Mouse (Mus musculus) heart, adult 2 months (tissue): ENCODE measurements around the gene Dusp27. TPM values are rescaled to one million over a fixed set of nuclear protein-coding genes. Genes with fewer than 3 reads are reported as not detected.

Source experiments
- DNase-seq, 2 experiments: peaks; one replicate each; pipeline ENCODE4 v3.0.0; 2021
- H3K27ac ChIP-seq: fragments of 200-600 bp; 2 replicates; pipeline ENCODE4 v1.8.1; 2022
- H3K27me3 ChIP-seq: fragments of 200-500 bp; 2 replicates; pipeline ENCODE4 v1.6.1; 2012; ENCODE audit warnings: mild to moderate bottlenecking, low read length, inconsistent platforms, mixed read lengths; ENCODE audit not compliant: control insufficient read depth, insufficient read depth
- H3K36me3 ChIP-seq: fragments of 200-500 bp; 2 replicates; pipeline ENCODE4 v1.6.1; 2012; ENCODE audit warnings: low read length, inconsistent platforms; ENCODE audit not compliant: control insufficient read depth, insufficient read depth
- H3K4me1 ChIP-seq: fragments of 200-500 bp; 2 replicates; pipeline ENCODE4 v1.6.1; 2011; ENCODE audit warnings: low read length; ENCODE audit not compliant: control insufficient read depth, insufficient read depth
- H3K4me3 ChIP-seq: fragments of 200-600 bp; 2 replicates; pipeline ENCODE4 v1.8.1; 2022
- H3K79me2 ChIP-seq: fragments of 200-500 bp; replicated peaks from 2 replicates; pipeline ENCODE4 v1.6.1; 2012; ENCODE audit warnings: mild to moderate bottlenecking, inconsistent platforms, low read length, moderate library complexity, mixed read lengths; ENCODE audit not compliant: control insufficient read depth, insufficient read depth
- H3K9ac ChIP-seq: fragments of 200-500 bp; 2 replicates; pipeline ENCODE4 v1.6.1; 2012; ENCODE audit warnings: low read depth, mild to moderate bottlenecking, control low read depth, inconsistent platforms, low read length, mixed read lengths
- CTCF ChIP-seq: fragments of 200-600 bp; IDR thresholded peaks from 2 replicates; pipeline ENCODE4 v1.8.1; 2022; ENCODE audit warnings: antibody characterized with exemption, mild to moderate bottlenecking, moderate library complexity
- EP300 ChIP-seq: fragments of 200-500 bp; IDR thresholded peaks from 2 replicates; pipeline ENCODE4 v1.6.1; 2011; ENCODE audit warnings: low read depth, low read length, control low read depth; ENCODE audit not compliant: insufficient read depth
- POLR2A ChIP-seq: fragments of 200-500 bp; IDR thresholded peaks from 2 replicates; pipeline ENCODE4 v1.6.1; 2011; ENCODE audit warnings: mild to moderate bottlenecking, low read depth, low read length, control low read depth; ENCODE audit not compliant: insufficient read depth
- WGBS: fragments of 180-500 bp; shearing (Covaris S2); methylation state at CpG from one replicate; pipeline ENCODE4 v1.1.7; 2018; 5-methylcytosine and 5-hydroxymethylcytosine counted together
- intact Hi-C: fragments of 180-260 bp; cut with DNase I; formaldehyde crosslinking; loops from one replicate; pipeline ENCODE4 v1.15.1; 2025
- polyA plus RNA-seq: library from polyadenylated mRNA; depleted of rRNA; stranded (reverse); fragments of >200 nt; gene quantifications from 2 replicates; pipeline ENCODE4 v1.2.3, GENCODE M21; 2012
- total RNA-seq, 2 experiments: library from RNA; stranded (reverse); gene quantifications; 2 replicates each; pipeline ENCODE4 v1.2.3; 2021

The Dusp27 gene
- total and polyA plus RNA-seq, 3 experiments, result 9.4 to 42.1 (median 37.3) TPM

GRCm38 (mm10) chr1:166167405-166167804 is 39.7 kb upstream of the Dusp27 start:
- Histone ChIP-seq H3K27me3 (no peaks in the 10 kb centered on the region), H3K36me3 (no peaks in the 10 kb centered on the region), H3K4me1 (no peaks in the 10 kb centered on the region), H3K79me2 (no peaks in the 10 kb centered on the region), H3K9ac (no peak overlapping the region), H3K27ac (no peak overlapping the region), H3K4me3 (no peak overlapping the region)
- 66% methylated on average over 4 of the region's 4 CpGs for WGBS
- intact Hi-C loops, result no loop called here
- no peak for DNase-seq
- TF ChIP-seq CTCF (no peak), POLR2A (no peak), EP300 (no peak)

- intact Hi-C loops, result no loop called here
- no peak overlapping the region for H3K27ac ChIP-seq
- DNase-seq, result no peak
- 91% methylated on average over 9 of the region's 9 CpGs for WGBS
- H3K36me3 ChIP-seq, result no peaks in the 10 kb centered on the region
- no peaks in the 10 kb centered on the region for H3K79me2 ChIP-seq
- no peak overlapping the region for H3K9ac ChIP-seq
- no peak overlapping the region for H3K4me3 ChIP-seq
- H3K27me3 ChIP-seq, result no peaks in the 10 kb centered on the region
- TF ChIP-seq CTCF, result no peak
- TF ChIP-seq EP300, result no peak
- no peak for TF ChIP-seq POLR2A
- no peaks in the 10 kb centered on the region for H3K4me1 ChIP-seq
Measured at GRCm38 (mm10) chr1:166165159-166165558, 37.4 kb upstream of the Dusp27 start.

DNA sequence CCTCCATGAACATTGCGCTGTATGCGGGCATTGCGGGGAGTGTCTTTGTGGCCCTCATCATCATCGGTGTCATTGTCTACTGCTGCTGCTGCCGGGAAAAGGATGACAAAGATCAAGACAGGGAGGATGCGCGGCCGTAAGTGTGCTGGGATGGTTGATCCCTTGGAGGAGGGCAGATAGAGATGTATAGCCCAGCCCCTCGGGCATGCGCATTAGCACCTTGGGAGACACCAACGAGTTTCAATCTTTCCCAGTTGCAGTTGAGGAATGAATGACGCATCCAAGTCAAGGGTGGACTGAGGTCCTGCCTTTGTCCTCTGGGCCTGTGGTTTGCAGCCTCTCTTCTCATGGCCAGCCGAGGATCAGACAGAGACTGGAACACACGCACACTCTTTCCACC is 36.9 kb upstream of the Dusp27 start:
- 88% methylated on average over 14 of the region's 14 CpGs for WGBS
- Histone ChIP-seq H3K4me1 (no peaks in the 10 kb centered on the region), H3K9ac (no peak overlapping the region), H3K79me2 (no peaks in the 10 kb centered on the region), H3K27ac (no peak overlapping the region), H3K36me3 (no peaks in the 10 kb centered on the region), H3K4me3 (no peak overlapping the region), H3K27me3 (no peaks in the 10 kb centered on the region)
- DNase-seq, result no peak
- TF ChIP-seq EP300 (no peak), CTCF (no peak), POLR2A (no peak)
- intact Hi-C loops, result loop anchor here (5.0 kb wide), 1 partner anchor 198 kb away; no protein-coding TSS in a partner anchor

GRCm38 (mm10) chr1:166160569-166161445 is 33.1 kb upstream of the Dusp27 start:
- intact Hi-C loops, result loop anchor here (1.0 to 5.0 kb wide), 3 partner anchors 94 to 201 kb away; partner anchors contain the start of gene Ildr2
- H3K9ac ChIP-seq, result no peak overlapping the region
- 17% methylated on average over 24 of the region's 24 CpGs for WGBS
- no peak overlapping the region for H3K27ac ChIP-seq
- H3K4me1 ChIP-seq, result no peaks in the 10 kb centered on the region
- H3K79me2 ChIP-seq, result no peaks in the 10 kb centered on the region
- TF ChIP-seq CTCF (peak; percentile 95), POLR2A (no peak), EP300 (peak; percentile 84; the same call in 1 of the 2 replicates)
- no peaks in the 10 kb centered on the region; the same call in 1 of the 2 replicates for H3K27me3 ChIP-seq
- H3K36me3 ChIP-seq, result no peaks in the 10 kb centered on the region
- H3K4me3 ChIP-seq, result no peak overlapping the region
- peak; percentile 49 to 78 for DNase-seq

DNA sequence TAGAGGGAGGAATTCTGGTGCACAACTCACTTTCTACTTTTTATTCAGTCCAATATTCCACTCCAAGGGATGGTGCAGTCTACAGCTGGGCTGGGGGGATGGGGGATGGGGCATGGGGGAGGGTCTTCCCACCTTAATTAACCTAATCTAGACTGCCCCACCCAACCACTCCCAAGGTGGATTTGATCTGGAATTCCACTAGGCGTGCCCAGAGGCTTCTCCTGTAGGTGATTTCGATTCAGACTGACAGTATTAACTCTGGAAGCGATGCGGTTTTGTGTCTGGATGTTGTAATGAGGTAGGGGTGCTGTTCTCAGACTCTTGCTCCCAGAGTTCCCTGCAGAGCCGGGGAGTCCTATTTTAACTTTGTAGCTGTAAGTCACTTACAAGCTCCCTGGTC is 32.4 kb upstream of the Dusp27 start:
- Histone ChIP-seq H3K79me2 (no peaks in the 10 kb centered on the region), H3K4me3 (no peak overlapping the region), H3K27ac (no peak overlapping the region), H3K4me1 (no peaks in the 10 kb centered on the region), H3K36me3 (no peaks in the 10 kb centered on the region), H3K9ac (no peak overlapping the region), H3K27me3 (no peaks in the 10 kb centered on the region; the same call in 1 of the 2 replicates)
- no peak for TF ChIP-seq EP300
- TF ChIP-seq POLR2A, result no peak
- TF ChIP-seq CTCF, result no peak
- 42% methylated on average over 5 of the region's 5 CpGs for WGBS
- no peak for DNase-seq
- intact Hi-C loops, result loop anchor here (1.0 to 5.0 kb wide), 3 partner anchors 95 to 202 kb away; partner anchors contain the start of gene Ildr2

- Histone ChIP-seq H3K27ac (no peak overlapping the region), H3K4me3 (no peak overlapping the region), H3K36me3 (no peaks in the 10 kb centered on the region), H3K4me1 (no peaks in the 10 kb centered on the region), H3K27me3 (no peaks in the 10 kb centered on the region; the same call in 1 of the 2 replicates), H3K9ac (no peak overlapping the region), H3K79me2 (no peaks in the 10 kb centered on the region)
- DNase-seq, result no peak
- TF ChIP-seq CTCF (no peak), POLR2A (no peak), EP300 (no peak)
- intact Hi-C loops, result loop anchor here (10.0 kb wide), 1 partner anchor 504 kb away; no protein-coding TSS in a partner anchor
- WGBS, result 52% methylated on average over 9 of the region's 9 CpGs
Measured at GRCm38 (mm10) chr1:166158664-166159063, 30.9 kb upstream of the Dusp27 start.
